Mouse (Mus musculus) embryo, embryonic 9.5 days (tissue): ENCODE results near the gene Plxdc1.
A peak's percentile ranks its signal among the peaks of the same experiment; 100 is the strongest.
"Not testable (repeated sequence)": the region's sequence is repeated elsewhere in the genome, so short reads cannot be mapped to it uniquely, and the experiment has no call there.

ENCODE experiments used
- DNase-seq: peaks from one replicate; pipeline ENCODE4 v3.0.0-alpha.2; 2017; ENCODE audit errors: extremely low spot score

Plxdc1 gene

GRCm38 (mm10) chr11:97955915-97956314 is 30.3 kb downstream of the Plxdc1 start:
- DNase-seq, result no peak

GRCm38 (mm10) chr11:97955146-97955902 is 30.9 kb downstream of the Plxdc1 start:
- DNase-seq, result no peak

GRCm38 (mm10) chr11:97954469-97955141 is 31.6 kb downstream of the Plxdc1 start:
- no peak for DNase-seq

- DNase-seq, result no peak
Measured at GRCm38 (mm10) chr11:97953939-97954275, 32.3 kb downstream of the Plxdc1 start.

GRCm38 (mm10) chr11:97953179-97953938 is 32.9 kb downstream of the Plxdc1 start:
- DNase-seq, result no peak

- no peak for DNase-seq
Measured at GRCm38 (mm10) chr11:97952367-97953006, 33.8 kb downstream of the Plxdc1 start.

GRCm38 (mm10) chr11:97949703-97950475 is 36.4 kb downstream of the Plxdc1 start:
- DNase-seq, result peak; percentile 65

GRCm38 (mm10) chr11:97947426-97947825 is 38.8 kb downstream of the Plxdc1 start:
- DNase-seq, result peak; percentile 52

GRCm38 (mm10) chr11:97945738-97946289 is 40.4 kb downstream of the Plxdc1 start:
- DNase-seq, result not testable (repeated sequence)

- no peak for DNase-seq
Measured at GRCm38 (mm10) chr11:97945031-97945430, 41.2 kb downstream of the Plxdc1 start.

- DNase-seq, result no peak
Measured at GRCm38 (mm10) chr11:97943256-97943655, 43.0 kb downstream of the Plxdc1 start.

- no peak for DNase-seq
Measured at GRCm38 (mm10) chr11:97942420-97943111, 43.7 kb downstream of the Plxdc1 start.

GRCm38 (mm10) chr11:97937469-97938105 is 48.7 kb downstream of the Plxdc1 start:
- DNase-seq, result no peak

- DNase-seq, result peak; percentile 54
Measured at GRCm38 (mm10) chr11:97936758-97937157, 49.5 kb downstream of the Plxdc1 start.

GRCm38 (mm10) chr11:97935913-97936575 is 50.2 kb downstream of the Plxdc1 start:
- DNase-seq, result no peak

GRCm38 (mm10) chr11:97933553-97933952 is 52.7 kb downstream of the Plxdc1 start:
- no peak for DNase-seq

GRCm38 (mm10) chr11:97928905-97929304 is 57.3 kb downstream of the Plxdc1 start:
- DNase-seq, result no peak

- DNase-seq, result no peak
Measured at GRCm38 (mm10) chr11:97924217-97924616, 62.0 kb downstream of the Plxdc1 start.

GRCm38 (mm10) chr11:97923639-97924038 is 62.6 kb downstream of the Plxdc1 start:
- no peak for DNase-seq
